Mouse (Mus musculus): ENCODE measurements around the gene Rnaseh2a. TPM values are rescaled to one million over a fixed set of nuclear protein-coding genes. Genes with fewer than 3 reads are reported as not detected.
A peak's percentile ranks its signal among the peaks of the same experiment; 100 is the strongest.

The Rnaseh2a gene
- polyA plus RNA-seq (2014; fragmentation: Nextera tagmentation; extraction: Ambion mirVana), result 128 and 147 TPM in 2 replicates

GRCm38 (mm10) chr8:84969241-84970134 lies at the start of gene Rnaseh2a, which contains the start of the genes Gm49661 and Prdx2:
Rnaseh2a (minus strand) TSS chr8:84969767.
Gm49661 (minus strand) TSS chr8:84969433.
Prdx2 (plus strand) TSS chr8:84969587.
- no peaks in the 10 kb centered on the region for H3K9me3 ChIP-seq (ENCODE audit: control insufficient read depth, low read length)
- WGBS, result 0% methylated on average over 56 of the region's 56 CpGs
- DNase-seq (ENCODE audit: low spot score) (peak; percentile 93), ATAC-seq (replicated peaks; ENCODE audit: low FRiP score) (peak; percentile 74)
- peaks cover 11% of the 10 kb centered on the region; the same call in 1 of the 2 replicates for H3K36me3 ChIP-seq (ENCODE audit: control insufficient read depth, insufficient read depth, low read length)
- peak within 1 kb of the TSS; percentile 71 for H3K4me3 ChIP-seq (ENCODE audit: low read depth, low read length)
- H3K4me1 ChIP-seq (replicated peaks; ENCODE audit: control insufficient read depth, insufficient read depth, low read length), result peaks cover 14% of the 10 kb centered on the region
- H3K27ac ChIP-seq (ENCODE audit: low read depth, low read length), result peak within 1 kb of the TSS; percentile 71
- H3K27me3 ChIP-seq (ENCODE audit: control insufficient read depth, insufficient read depth, low read length), result no peaks in the 10 kb centered on the region
- H3K9ac ChIP-seq (ENCODE audit: low read length), result peak within 1 kb of the TSS; percentile 97
- H3K4me2 ChIP-seq (ENCODE audit: low read depth, low read length, severe bottlenecking), result peak within 1 kb of the TSS; percentile 60

DNA sequence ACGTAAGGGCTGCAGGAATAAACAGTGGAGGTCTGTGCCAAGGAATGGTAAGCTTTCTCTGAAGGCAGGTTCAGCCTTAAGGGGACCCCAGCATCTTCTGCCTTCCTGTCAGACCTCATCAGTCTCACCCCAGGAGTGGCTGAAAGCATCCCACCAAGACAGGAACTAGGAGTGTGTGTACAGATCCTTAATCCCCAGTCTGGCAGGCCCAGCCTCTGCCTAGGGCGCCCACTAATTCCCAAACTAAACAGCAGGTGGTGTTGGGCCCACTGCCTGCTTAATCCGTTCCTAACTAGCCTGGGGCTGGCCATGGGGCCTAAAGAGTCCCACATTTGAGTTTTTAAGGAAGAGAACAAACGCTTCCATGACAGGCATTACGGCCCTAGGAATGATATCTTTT lies 47.6 kb upstream of the Rnaseh2a start:
- H3K9me3 ChIP-seq (ENCODE audit: control insufficient read depth, low read length), result no peaks in the 10 kb centered on the region
- no peak for DNase-seq (ENCODE audit: low spot score)
- no peak overlapping the region for H3K4me3 ChIP-seq (ENCODE audit: low read depth, low read length)
- H3K9ac ChIP-seq (ENCODE audit: low read length), result no peak overlapping the region
- H3K4me1 ChIP-seq (replicated peaks; ENCODE audit: control insufficient read depth, insufficient read depth, low read length), result 0 out of 2 replicates have a peak, but pooled peaks cover 1% of the 10 kb centered on the region
- peaks cover 3% of the 10 kb centered on the region; the same call in 1 of the 2 replicates for H3K27me3 ChIP-seq (ENCODE audit: control insufficient read depth, insufficient read depth, low read length)
- WGBS, result 22% methylated on average over 5 of the region's 5 CpGs
- no peak overlapping the region for H3K27ac ChIP-seq (ENCODE audit: low read depth, low read length)
- H3K36me3 ChIP-seq (ENCODE audit: control insufficient read depth, insufficient read depth, low read length), result peaks cover 2% of the 10 kb centered on the region; the same call in 1 of the 2 replicates
- no peak overlapping the region for H3K4me2 ChIP-seq (ENCODE audit: low read depth, low read length, severe bottlenecking)
- ATAC-seq (replicated peaks; ENCODE audit: low FRiP score), result no peak

- Histone ChIP-seq H3K9ac (ENCODE audit: low read length) (no peak overlapping the region), H3K27ac (ENCODE audit: low read depth, low read length) (no peak overlapping the region), H3K9me3 (ENCODE audit: control insufficient read depth, low read length) (no peaks in the 10 kb centered on the region), H3K4me3 (ENCODE audit: low read depth, low read length) (no peak overlapping the region), H3K4me2 (ENCODE audit: low read depth, low read length, severe bottlenecking) (no peak overlapping the region), H3K27me3 (ENCODE audit: control insufficient read depth, insufficient read depth, low read length) (peaks cover 4% of the 10 kb centered on the region; the same call in 1 of the 2 replicates), H3K4me1 (replicated peaks; ENCODE audit: control insufficient read depth, insufficient read depth, low read length) (0 out of 2 replicates have a peak, but pooled peaks cover 1% of the 10 kb centered on the region), H3K36me3 (ENCODE audit: control insufficient read depth, insufficient read depth, low read length) (peaks cover 2% of the 10 kb centered on the region; the same call in 1 of the 2 replicates)
- 70% methylated on average over 10 of the region's 10 CpGs for WGBS
- DNase-seq (ENCODE audit: low spot score) (no peak), ATAC-seq (replicated peaks; ENCODE audit: low FRiP score) (no peak)
Observed at GRCm38 (mm10) chr8:85016724-85017123, 47.2 kb upstream of the Rnaseh2a start.

GRCm38 (mm10) chr8:85014431-85014830 lies 44.9 kb upstream of the Rnaseh2a start, which contains the start of gene Best2:
Best2 (minus strand) TSS chr8:85014531.
- Histone ChIP-seq H3K36me3 (ENCODE audit: control insufficient read depth, insufficient read depth, low read length) (peaks cover 2% of the 10 kb centered on the region; the same call in 1 of the 2 replicates), H3K4me3 (ENCODE audit: low read depth, low read length) (peak within 1 kb of the TSS; percentile 22), H3K27ac (ENCODE audit: low read depth, low read length) (no peak within 1 kb of the TSS), H3K27me3 (ENCODE audit: control insufficient read depth, insufficient read depth, low read length) (peaks cover 16% of the 10 kb centered on the region), H3K4me1 (replicated peaks; ENCODE audit: control insufficient read depth, insufficient read depth, low read length) (0 out of 2 replicates have a peak, but pooled peaks cover 1% of the 10 kb centered on the region), H3K4me2 (ENCODE audit: low read depth, low read length, severe bottlenecking) (peak within 1 kb of the TSS; percentile 64), H3K9me3 (ENCODE audit: control insufficient read depth, low read length) (no peaks in the 10 kb centered on the region), H3K9ac (ENCODE audit: low read length) (peak within 1 kb of the TSS; percentile 46; the same call in 1 of the 2 replicates)
- 53% methylated on average over 2 of the region's 2 CpGs for WGBS
- ATAC-seq (replicated peaks; ENCODE audit: low FRiP score) (no peak), DNase-seq (ENCODE audit: low spot score) (no peak)

- H3K9ac ChIP-seq (ENCODE audit: low read length), result peak overlapping the region; percentile 46; the same call in 1 of the 2 replicates
- H3K27me3 ChIP-seq (ENCODE audit: control insufficient read depth, insufficient read depth, low read length), result peaks cover 16% of the 10 kb centered on the region
- peak overlapping the region; percentile 22 for H3K4me3 ChIP-seq (ENCODE audit: low read depth, low read length)
- no peak overlapping the region for H3K27ac ChIP-seq (ENCODE audit: low read depth, low read length)
- peak; percentile 56; the same call in 1 of the 2 replicates for ATAC-seq (replicated peaks; ENCODE audit: low FRiP score)
- H3K36me3 ChIP-seq (ENCODE audit: control insufficient read depth, insufficient read depth, low read length), result no peaks in the 10 kb centered on the region; the same call in 1 of the 2 replicates
- WGBS, result 7% methylated on average over 25 of the region's 26 CpGs
- no peaks in the 10 kb centered on the region for H3K9me3 ChIP-seq (ENCODE audit: control insufficient read depth, low read length)
- 0 out of 2 replicates have a peak, but pooled peaks cover 1% of the 10 kb centered on the region for H3K4me1 ChIP-seq (replicated peaks; ENCODE audit: control insufficient read depth, insufficient read depth, low read length)
- H3K4me2 ChIP-seq (ENCODE audit: low read depth, low read length, severe bottlenecking), result peak overlapping the region; percentile 64
- DNase-seq (ENCODE audit: low spot score), result peak; percentile 88
Observed at GRCm38 (mm10) chr8:85013230-85013840, 43.8 kb upstream of the Rnaseh2a start.

DNA sequence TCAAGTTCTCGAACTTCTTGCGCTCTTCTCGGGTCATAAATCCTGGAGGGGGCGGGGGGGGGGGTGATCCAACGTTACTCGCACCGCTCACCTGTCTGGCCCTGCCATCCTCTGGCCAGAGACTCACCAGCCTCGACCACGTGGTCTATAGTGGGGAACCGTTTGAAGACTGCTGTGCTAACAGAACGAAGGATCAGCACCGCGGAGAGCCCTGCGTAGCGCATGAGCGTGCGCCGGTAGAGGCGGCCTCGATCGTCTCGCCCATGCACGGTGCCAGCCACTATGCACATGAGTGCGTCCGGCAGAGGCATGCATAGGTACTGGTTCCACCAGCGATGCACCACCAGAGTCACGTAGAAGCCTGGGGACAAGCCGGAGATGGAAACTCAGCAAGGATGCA lies 41.7 kb upstream of the Rnaseh2a start:
- Histone ChIP-seq H3K9ac (ENCODE audit: low read length) (no peak overlapping the region), H3K27me3 (ENCODE audit: control insufficient read depth, insufficient read depth, low read length) (peaks cover 16% of the 10 kb centered on the region), H3K27ac (ENCODE audit: low read depth, low read length) (no peak overlapping the region), H3K4me1 (replicated peaks; ENCODE audit: control insufficient read depth, insufficient read depth, low read length) (0 out of 2 replicates have a peak, but pooled peaks cover 1% of the 10 kb centered on the region), H3K9me3 (ENCODE audit: control insufficient read depth, low read length) (no peaks in the 10 kb centered on the region), H3K36me3 (ENCODE audit: control insufficient read depth, insufficient read depth, low read length) (no peaks in the 10 kb centered on the region), H3K4me2 (ENCODE audit: low read depth, low read length, severe bottlenecking) (no peak overlapping the region), H3K4me3 (ENCODE audit: low read depth, low read length) (no peak overlapping the region)
- DNase-seq (ENCODE audit: low spot score), result no peak
- no peak for ATAC-seq (replicated peaks; ENCODE audit: low FRiP score)
- WGBS, result 15% methylated on average over 28 of the region's 28 CpGs

- Histone ChIP-seq H3K4me2 (ENCODE audit: low read depth, low read length, severe bottlenecking) (no peak overlapping the region), H3K36me3 (ENCODE audit: control insufficient read depth, insufficient read depth, low read length) (no peaks in the 10 kb centered on the region), H3K4me3 (ENCODE audit: low read depth, low read length) (no peak overlapping the region), H3K27ac (ENCODE audit: low read depth, low read length) (no peak overlapping the region), H3K9ac (ENCODE audit: low read length) (no peak overlapping the region), H3K4me1 (replicated peaks; ENCODE audit: control insufficient read depth, insufficient read depth, low read length) (no peaks in the 10 kb centered on the region), H3K9me3 (ENCODE audit: control insufficient read depth, low read length) (no peaks in the 10 kb centered on the region), H3K27me3 (ENCODE audit: control insufficient read depth, insufficient read depth, low read length) (peaks cover 16% of the 10 kb centered on the region)
- WGBS, result 26% methylated on average over 25 of the region's 25 CpGs
- ATAC-seq (replicated peaks; ENCODE audit: low FRiP score) (no peak), DNase-seq (ENCODE audit: low spot score) (no peak)
Observed at GRCm38 (mm10) chr8:85007686-85008085, 38.1 kb upstream of the Rnaseh2a start.

GRCm38 (mm10) chr8:84997649-84998295 lies 28.2 kb upstream of the Rnaseh2a start:
- Histone ChIP-seq H3K9me3 (ENCODE audit: control insufficient read depth, low read length) (no peaks in the 10 kb centered on the region), H3K9ac (ENCODE audit: low read length) (peak overlapping the region; percentile 46; the same call in 1 of the 2 replicates), H3K36me3 (ENCODE audit: control insufficient read depth, insufficient read depth, low read length) (no peaks in the 10 kb centered on the region), H3K4me1 (replicated peaks; ENCODE audit: control insufficient read depth, insufficient read depth, low read length) (no peaks in the 10 kb centered on the region; the same call in 1 of the 2 replicates), H3K4me3 (ENCODE audit: low read depth, low read length) (no peak overlapping the region), H3K4me2 (ENCODE audit: low read depth, low read length, severe bottlenecking) (peak overlapping the region; percentile 12; the same call in 1 of the 2 replicates), H3K27me3 (ENCODE audit: control insufficient read depth, insufficient read depth, low read length) (no peaks in the 10 kb centered on the region; the same call in 1 of the 2 replicates), H3K27ac (ENCODE audit: low read depth, low read length) (no peak overlapping the region)
- peak; percentile 97 for DNase-seq (ENCODE audit: low spot score)
- ATAC-seq (replicated peaks; ENCODE audit: low FRiP score), result peak; percentile 79
- 2% methylated on average over 19 of the region's 19 CpGs for WGBS

Data from forebrain, embryonic 11.5 days (tissue).